Mouse (Mus musculus) midbrain, embryonic 13.5 days (tissue): ENCODE measurements around the gene Xbp1. TPM values are rescaled to one million over a fixed set of nuclear protein-coding genes. Genes with fewer than 3 reads are reported as not detected.
"Not testable (repeated sequence)": the region's sequence is repeated elsewhere in the genome, so short reads cannot be mapped to it uniquely, and the experiment has no call there.

Source experiments
- ATAC-seq: fragments of 200-750 bp; cut with Nextera tagmentation; 2 replicates; pipeline ENCODE4 v1.8.0; 2017; ENCODE audit warnings: mild to moderate bottlenecking, moderate TSS enrichment, moderate library complexity
- H3K27ac ChIP-seq: fragments of 300-500 bp; sonication (generic); 2 replicates; pipeline ENCODE4 v1.5.1; 2015; ENCODE audit warnings: inconsistent platforms, mild to moderate bottlenecking, moderate library complexity
- H3K27me3 ChIP-seq: fragments of 300-500 bp; sonication (generic); 2 replicates; pipeline ENCODE4 v1.6.1; 2015; ENCODE audit warnings: mild to moderate bottlenecking, inconsistent platforms
- H3K36me3 ChIP-seq: fragments of 300-500 bp; sonication (generic); 2 replicates; pipeline ENCODE4 v1.6.1; 2015; ENCODE audit warnings: mild to moderate bottlenecking, inconsistent platforms
- H3K4me1 ChIP-seq: fragments of 300-500 bp; sonication (generic); replicated peaks from 2 replicates; pipeline ENCODE4 v1.6.1; 2015; ENCODE audit warnings: inconsistent platforms
- H3K4me2 ChIP-seq: fragments of 300-500 bp; sonication (generic); replicated peaks from 2 replicates; pipeline ENCODE4 v1.6.1; 2015; ENCODE audit warnings: moderate library complexity, mild to moderate bottlenecking, inconsistent platforms
- H3K4me3 ChIP-seq: fragments of 300-500 bp; sonication (generic); replicated peaks from 2 replicates; pipeline ENCODE4 v1.5.1; 2015; ENCODE audit warnings: mild to moderate bottlenecking, inconsistent platforms
- H3K9ac ChIP-seq: fragments of 300-500 bp; sonication (generic); replicated peaks from 2 replicates; pipeline ENCODE4 v1.6.1; 2015; ENCODE audit warnings: mild to moderate bottlenecking, inconsistent platforms
- H3K9me3 ChIP-seq: fragments of 300-500 bp; sonication (generic); 2 replicates; pipeline ENCODE4 v1.6.1; 2016; ENCODE audit warnings: mild to moderate bottlenecking, inconsistent platforms
- WGBS: fragments of 180-500 bp; shearing (Covaris S2); methylation state at CpG from one replicate; pipeline ENCODE4 v1.1.7; 2015; 5-methylcytosine and 5-hydroxymethylcytosine counted together
- polyA plus RNA-seq: library from polyadenylated mRNA; unstranded; fragments of >200 nt; fragmentation: Nextera tagmentation; extraction: Ambion mirVana; gene quantifications from 2 replicates; pipeline ENCODE4 v1.2.1, GENCODE M21; 2015

Xbp1 gene
- polyA plus RNA-seq, 1 experiment from 2014 or later: 118 TPM

- Histone ChIP-seq H3K27ac (no peak overlapping the region), H3K4me2 (peak overlapping the region; percentile 82), H3K9me3 (no peaks in the 10 kb centered on the region), H3K27me3 (no peaks in the 10 kb centered on the region), H3K9ac (peak overlapping the region; percentile 90), H3K4me3 (peak overlapping the region; percentile 90), H3K4me1 (peaks cover 30% of the 10 kb centered on the region), H3K36me3 (peaks cover 15% of the 10 kb centered on the region)
- 4% methylated on average over 28 of the region's 28 CpGs for WGBS
- ATAC-seq: no peak; the same call in 1 of the 2 replicates
Observed at GRCm38 (mm10) chr11:5541230-5541798, 20.9 kb downstream of the Xbp1 start.

DNA sequence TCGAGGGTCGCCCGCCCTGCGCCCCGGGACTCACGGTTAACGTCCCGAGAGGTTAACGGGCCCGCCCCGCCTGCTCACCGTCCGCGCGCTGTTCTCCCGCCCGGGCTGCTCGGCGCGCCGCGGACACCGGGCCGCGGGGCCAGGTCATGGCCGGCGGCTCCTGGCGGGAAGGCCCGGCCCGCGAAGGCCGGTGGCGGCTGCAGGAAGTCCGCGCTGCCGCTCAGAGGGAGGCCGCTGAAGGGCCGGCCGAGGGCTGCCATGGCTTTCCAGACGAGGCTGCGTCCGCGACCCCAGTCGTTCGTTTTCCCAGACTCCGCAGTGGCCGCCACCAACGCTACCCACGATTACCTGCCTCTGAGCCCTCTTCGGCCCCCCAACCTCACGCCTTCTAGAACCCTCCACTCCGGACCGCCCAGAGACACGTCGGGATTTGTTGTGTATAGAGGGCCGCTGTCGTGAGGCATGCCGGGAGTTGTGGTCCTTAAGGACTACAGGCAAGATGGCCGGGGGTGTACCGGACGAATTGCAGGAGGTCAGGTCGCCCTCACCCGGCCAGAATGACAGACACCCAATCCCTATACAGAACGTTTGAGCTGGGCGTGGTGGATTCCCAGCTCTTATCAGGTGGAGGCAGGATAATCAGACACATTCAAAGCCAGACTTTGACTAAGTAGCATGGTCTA is 21.5 kb downstream of the Xbp1 start, which contains the start of gene Ccdc117:
Gene Ccdc117, minus strand, starts transcription at position 389 of the 683 bp plus-strand sequence.
- peak within 1 kb of the TSS; percentile 90 for H3K4me3 ChIP-seq
- ATAC-seq: peak; percentile 99
- no peaks in the 10 kb centered on the region for H3K9me3 ChIP-seq
- under 1% methylated on average over 65 of the region's 65 CpGs for WGBS
- peak within 1 kb of the TSS; percentile 82 for H3K4me2 ChIP-seq
- peak within 1 kb of the TSS; percentile 72 for H3K27ac ChIP-seq
- H3K36me3 ChIP-seq: peaks cover 15% of the 10 kb centered on the region
- H3K9ac ChIP-seq: peak within 1 kb of the TSS; percentile 90
- H3K27me3 ChIP-seq: no peaks in the 10 kb centered on the region
- peaks cover 30% of the 10 kb centered on the region for H3K4me1 ChIP-seq

GRCm38 (mm10) chr11:5542482-5543185 is 22.2 kb downstream of the Xbp1 start:
- Histone ChIP-seq H3K9me3 (no peaks in the 10 kb centered on the region), H3K36me3 (peaks cover 15% of the 10 kb centered on the region), H3K27me3 (no peaks in the 10 kb centered on the region), H3K9ac (no peak overlapping the region), H3K4me3 (peak overlapping the region; percentile 90), H3K4me1 (peaks cover 30% of the 10 kb centered on the region), H3K27ac (no peak overlapping the region), H3K4me2 (peak overlapping the region; percentile 82)
- 60% methylated on average over 5 of the region's 5 CpGs for WGBS
- ATAC-seq: no peak; the same call in 1 of the 2 replicates

- H3K4me3 ChIP-seq: no peak overlapping the region
- WGBS: 94% methylated on average over 1 of the region's 1 CpGs
- no peak overlapping the region for H3K9ac ChIP-seq
- no peaks in the 10 kb centered on the region for H3K9me3 ChIP-seq
- ATAC-seq: no peak
- H3K27ac ChIP-seq: no peak overlapping the region
- peaks cover 11% of the 10 kb centered on the region for H3K36me3 ChIP-seq
- H3K4me1 ChIP-seq: peaks cover 28% of the 10 kb centered on the region
- H3K4me2 ChIP-seq: no peak overlapping the region
- no peaks in the 10 kb centered on the region for H3K27me3 ChIP-seq
Observed at GRCm38 (mm10) chr11:5543281-5543680, 22.8 kb downstream of the Xbp1 start.

GRCm38 (mm10) chr11:5544709-5545108 is 24.2 kb downstream of the Xbp1 start:
- not testable (repeated sequence) for H3K27ac ChIP-seq, H3K36me3 ChIP-seq, H3K27me3 ChIP-seq, H3K9ac ChIP-seq, H3K4me3 ChIP-seq, H3K4me2 ChIP-seq, H3K9me3 ChIP-seq, ATAC-seq
- 83% methylated on average over 1 of the region's 1 CpGs for WGBS
- H3K4me1 ChIP-seq: peaks cover 14% of the 10 kb centered on the region

DNA sequence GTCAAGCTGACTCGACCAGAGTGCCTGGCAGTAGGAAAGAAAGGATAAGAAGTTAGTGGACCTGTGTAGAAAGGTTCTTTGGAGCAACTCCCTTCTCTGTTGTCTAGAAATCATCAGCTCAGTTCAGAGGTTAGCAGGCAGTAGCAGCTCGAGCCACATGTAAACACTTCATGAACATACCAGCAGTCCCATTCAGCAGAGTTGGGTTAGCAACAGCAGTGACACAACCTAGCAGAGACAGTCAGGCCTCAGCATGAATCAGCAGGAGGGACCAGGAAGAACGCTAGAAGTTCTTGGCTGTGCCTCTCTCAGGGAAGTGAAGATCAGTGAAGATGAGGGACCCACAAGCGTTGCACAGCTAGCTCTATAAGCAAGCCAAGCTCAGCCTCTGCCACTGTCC is 25.0 kb downstream of the Xbp1 start:
- Histone ChIP-seq H3K36me3 (no peaks in the 10 kb centered on the region), H3K4me3 (no peak overlapping the region), H3K27me3 (no peaks in the 10 kb centered on the region), H3K9ac (no peak overlapping the region), H3K4me2 (no peak overlapping the region), H3K27ac (no peak overlapping the region), H3K4me1 (peaks cover 8% of the 10 kb centered on the region), H3K9me3 (no peaks in the 10 kb centered on the region)
- WGBS: 84% methylated on average over 4 of the region's 4 CpGs
- ATAC-seq: no peak

DNA sequence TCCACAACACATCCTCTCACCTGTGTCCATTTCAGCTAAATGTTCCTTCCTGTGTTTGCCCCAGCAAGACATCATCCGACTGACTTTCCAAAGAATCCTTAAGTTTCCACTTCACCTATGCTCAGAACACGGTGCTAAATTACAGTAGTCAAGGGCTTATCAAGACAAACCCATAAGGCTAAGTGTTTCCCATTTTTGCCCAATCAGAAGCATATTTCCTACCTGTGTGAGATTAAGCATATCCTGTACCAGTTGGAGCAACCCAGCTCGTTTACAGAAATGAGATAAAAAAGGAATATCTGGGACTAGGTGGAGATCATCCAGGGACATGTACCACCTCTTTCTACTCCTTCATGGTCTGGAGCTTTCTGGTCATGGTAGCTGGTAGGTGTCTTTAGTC is 26.2 kb downstream of the Xbp1 start:
- Histone ChIP-seq H3K4me1 (no peaks in the 10 kb centered on the region), H3K36me3 (no peaks in the 10 kb centered on the region), H3K4me2 (no peak overlapping the region), H3K9me3 (no peaks in the 10 kb centered on the region), H3K27me3 (no peaks in the 10 kb centered on the region), H3K27ac (no peak overlapping the region), H3K9ac (no peak overlapping the region), H3K4me3 (no peak overlapping the region)
- no peak for ATAC-seq
- 86% methylated on average over 3 of the region's 3 CpGs for WGBS

DNA sequence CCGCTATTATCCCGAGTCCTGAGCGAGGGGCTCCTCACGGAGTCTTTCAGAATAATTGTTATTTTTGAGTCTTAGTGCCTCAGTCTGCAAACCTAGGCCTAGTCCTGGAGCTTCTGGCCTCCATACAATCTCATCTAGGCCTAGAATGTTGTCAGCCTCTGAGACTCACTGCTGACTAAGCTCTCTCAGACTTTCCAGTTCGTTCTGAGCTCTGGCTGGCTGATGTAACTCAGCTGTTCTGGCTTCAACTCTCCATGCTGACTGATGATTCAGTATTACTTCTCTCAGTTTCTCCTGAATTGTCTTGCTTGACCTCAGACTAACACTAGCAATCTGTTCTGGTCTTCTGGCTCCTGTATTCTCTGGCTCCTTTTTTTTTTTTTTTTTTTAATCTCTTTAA is 31.0 kb downstream of the Xbp1 start:
- Histone ChIP-seq H3K9ac (no peak overlapping the region), H3K4me2 (no peak overlapping the region), H3K36me3 (no peaks in the 10 kb centered on the region), H3K27ac (no peak overlapping the region), H3K9me3 (no peaks in the 10 kb centered on the region), H3K4me1 (no peaks in the 10 kb centered on the region), H3K27me3 (no peaks in the 10 kb centered on the region), H3K4me3 (no peak overlapping the region)
- no peak for ATAC-seq
- WGBS: 87% methylated on average over 5 of the region's 5 CpGs

- H3K4me1 ChIP-seq: no peaks in the 10 kb centered on the region
- no peak overlapping the region for H3K4me3 ChIP-seq
- no peak for ATAC-seq
- H3K27ac ChIP-seq: no peak overlapping the region
- WGBS: 60% methylated on average over 1 of the region's 1 CpGs
- no peaks in the 10 kb centered on the region for H3K36me3 ChIP-seq
- no peaks in the 10 kb centered on the region for H3K27me3 ChIP-seq
- no peak overlapping the region for H3K9ac ChIP-seq
- H3K9me3 ChIP-seq: no peaks in the 10 kb centered on the region
- H3K4me2 ChIP-seq: no peak overlapping the region
Observed at GRCm38 (mm10) chr11:5551931-5552330, 31.5 kb downstream of the Xbp1 start.

GRCm38 (mm10) chr11:5560273-5560672 is 39.8 kb downstream of the Xbp1 start:
- no peak overlapping the region for H3K4me2 ChIP-seq
- H3K4me3 ChIP-seq: no peak overlapping the region
- H3K27me3 ChIP-seq: no peaks in the 10 kb centered on the region
- no peak overlapping the region for H3K27ac ChIP-seq
- no peak overlapping the region for H3K9ac ChIP-seq
- H3K36me3 ChIP-seq: no peaks in the 10 kb centered on the region
- WGBS: 86% methylated on average over 3 of the region's 3 CpGs
- ATAC-seq: no peak
- no peaks in the 10 kb centered on the region for H3K9me3 ChIP-seq
- peaks cover 6% of the 10 kb centered on the region for H3K4me1 ChIP-seq

GRCm38 (mm10) chr11:5562625-5563268 is 42.3 kb downstream of the Xbp1 start:
- H3K4me1 ChIP-seq: peaks cover 6% of the 10 kb centered on the region
- no peaks in the 10 kb centered on the region for H3K9me3 ChIP-seq
- no peak overlapping the region for H3K9ac ChIP-seq
- 0 out of 2 replicates have a peak overlapping the region, but pooled peaks have one; percentile 3 for H3K4me2 ChIP-seq
- no peaks in the 10 kb centered on the region for H3K36me3 ChIP-seq
- no peaks in the 10 kb centered on the region for H3K27me3 ChIP-seq
- peak; percentile 79 for ATAC-seq
- no peak overlapping the region for H3K27ac ChIP-seq
- H3K4me3 ChIP-seq: no peak overlapping the region
- WGBS: 18% methylated on average over 9 of the region's 9 CpGs

DNA sequence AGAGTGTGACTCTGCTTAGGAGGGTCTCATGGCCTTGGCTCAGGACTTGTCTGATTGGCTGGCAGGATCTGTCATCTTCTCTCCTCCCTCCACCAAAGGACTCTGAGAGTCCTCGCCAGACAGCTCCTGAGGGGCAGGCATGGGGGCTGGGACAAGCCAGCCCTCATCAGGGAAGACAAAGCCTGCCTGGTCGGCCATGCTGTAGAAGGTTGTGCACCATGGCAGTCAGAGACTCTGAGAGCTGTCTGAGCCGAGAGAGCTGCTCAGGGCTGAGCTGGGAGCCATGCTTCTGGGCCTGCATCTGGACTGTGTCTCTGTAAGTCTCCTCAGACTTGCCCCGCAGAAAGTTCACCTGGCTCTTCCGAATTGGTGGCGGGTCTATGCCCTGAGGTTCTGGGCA is 43.4 kb downstream of the Xbp1 start:
- peaks cover 6% of the 10 kb centered on the region for H3K4me1 ChIP-seq
- no peak overlapping the region for H3K4me2 ChIP-seq
- no peaks in the 10 kb centered on the region for H3K9me3 ChIP-seq
- H3K4me3 ChIP-seq: no peak overlapping the region
- no peaks in the 10 kb centered on the region for H3K36me3 ChIP-seq
- no peaks in the 10 kb centered on the region for H3K27me3 ChIP-seq
- ATAC-seq: no peak
- no peak overlapping the region for H3K9ac ChIP-seq
- no peak overlapping the region for H3K27ac ChIP-seq
- 58% methylated on average over 6 of the region's 6 CpGs for WGBS
